Mouse (Mus musculus): ENCODE results near the gene Emc8.

DNA sequence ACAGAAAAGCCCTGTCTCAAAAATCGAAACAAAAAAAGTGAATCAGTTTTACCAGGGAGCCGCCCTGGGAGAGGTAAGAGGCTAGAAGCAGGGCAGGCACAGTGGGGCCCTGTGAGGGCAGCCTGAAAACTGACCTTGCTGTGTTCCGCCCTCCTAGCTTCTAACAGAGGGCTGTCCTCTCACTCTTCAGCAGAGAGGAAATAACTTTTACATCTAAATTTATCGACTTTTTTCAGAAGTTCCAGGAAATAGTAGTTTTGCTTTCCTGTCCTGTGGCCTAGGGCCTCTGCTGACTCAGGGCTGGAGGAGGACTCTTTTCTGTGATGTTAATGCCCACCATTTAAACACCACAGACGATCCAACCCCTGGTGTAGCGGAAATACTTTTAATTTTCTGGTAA is 46.8 kb upstream of the Emc8 start:
- TF ChIP-seq MYOD1 (IDR thresholded peaks at IDR 0.05; ENCODE audit: control insufficient read depth in 1 of 3, insufficient read length in 2 of 3, low read depth in 2 of 3) (no peak), E2F4 (IDR thresholded peaks at IDR 0.05; ENCODE audit: insufficient read depth) (no peak), POLR2A (IDR thresholded peaks at IDR 0.05; ENCODE audit: insufficient read length, low read depth) (no peak), TCF12 (IDR thresholded peaks at IDR 0.05; ENCODE audit: insufficient read depth, poor library complexity, severe bottlenecking) (no peak), TCF3 (IDR thresholded peaks at IDR 0.05; ENCODE audit: insufficient read length, low read depth) (no peak), MAX (IDR thresholded peaks at IDR 0.05; ENCODE audit: low read depth) (no peak), SRF (IDR thresholded peaks at IDR 0.05; ENCODE audit: control insufficient read depth, insufficient read length, low read depth) (no peak), USF1 (IDR thresholded peaks at IDR 0.05; ENCODE audit: low read depth) (no peak)
